Mouse (Mus musculus) testis, postnatal 10 days (tissue): ENCODE measurements around the gene Cinp.

Experiments
- DNase-seq: peaks from one replicate; pipeline ENCODE4 v3.0.0; 2021; ENCODE audit warnings: low spot score

Cinp gene

DNA sequence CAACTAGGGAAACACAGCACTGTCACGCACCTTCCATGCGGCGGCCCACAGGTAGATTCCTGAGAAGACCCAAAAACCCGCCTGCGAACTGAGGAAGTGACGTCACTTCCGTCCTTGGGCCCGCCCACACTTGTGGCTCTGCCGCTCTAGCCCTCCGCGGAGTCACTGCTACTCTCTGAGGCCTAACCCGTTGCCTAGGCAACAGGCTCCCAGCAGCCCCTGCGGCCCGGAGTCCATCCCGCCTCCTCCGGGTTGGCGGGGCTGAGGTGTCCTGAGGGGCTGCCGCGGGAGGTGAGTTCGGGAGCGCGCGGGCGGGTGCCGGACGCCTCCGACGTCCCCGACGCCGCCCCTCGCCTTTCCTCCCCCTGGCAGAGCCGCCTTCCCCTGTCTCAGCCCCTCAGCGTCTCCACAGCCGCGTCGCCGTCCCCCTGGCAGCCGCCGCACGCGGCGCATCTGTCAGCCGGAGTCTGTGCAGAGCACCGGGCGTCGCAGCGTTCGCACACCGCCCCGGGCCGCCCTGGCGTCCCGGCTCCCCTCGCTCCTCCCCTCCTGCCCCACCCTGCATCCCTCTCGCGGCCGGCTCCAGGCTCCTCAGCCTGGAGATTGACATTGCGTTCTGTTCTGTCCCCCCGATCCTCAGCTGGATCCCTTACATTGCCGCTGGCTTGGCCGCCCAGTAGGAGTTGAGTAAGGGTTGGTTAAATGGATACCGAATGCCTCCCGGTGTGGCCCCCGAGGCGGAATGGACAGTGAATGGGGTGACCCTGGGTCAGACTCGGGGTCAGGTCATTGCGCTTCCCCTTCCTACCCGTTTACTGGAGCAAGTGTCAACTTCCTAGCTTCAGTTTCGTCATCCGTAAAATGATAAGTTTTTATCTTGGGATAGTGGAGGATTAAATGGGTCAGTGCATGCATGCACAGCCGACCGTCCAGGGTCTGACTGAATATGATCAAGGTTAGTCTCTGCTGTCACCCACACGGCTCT lies at the start of gene Cinp, which contains the start of gene Tecpr2:
Gene Cinp (minus strand): TSS at position 110 of the 985 bp plus-strand sequence.
Gene Tecpr2 (plus strand): TSS at position 229 of the 985 bp plus-strand sequence.
- peak; percentile 96 for DNase-seq

DNA sequence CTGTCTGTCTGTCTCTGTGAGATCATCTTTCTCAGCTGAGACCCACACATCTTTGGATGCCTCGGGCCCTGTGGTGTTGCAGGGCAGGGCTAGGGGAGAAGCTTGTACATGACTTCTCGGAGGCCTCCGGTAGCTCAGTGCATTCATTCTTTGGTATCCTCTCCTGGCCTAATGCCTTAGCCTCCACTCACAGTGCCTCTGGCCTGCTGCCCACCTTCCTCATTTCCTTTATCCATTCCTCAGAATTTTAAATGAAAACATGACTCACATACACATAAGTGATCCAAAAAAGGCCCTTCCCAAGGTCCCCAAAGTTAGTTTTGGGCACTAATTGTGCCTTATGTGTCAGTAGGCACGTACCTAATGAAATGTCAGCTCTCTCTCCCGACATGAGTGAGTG lies 48.6 kb upstream of the Cinp start:
- DNase-seq: peak; percentile 45

DNA sequence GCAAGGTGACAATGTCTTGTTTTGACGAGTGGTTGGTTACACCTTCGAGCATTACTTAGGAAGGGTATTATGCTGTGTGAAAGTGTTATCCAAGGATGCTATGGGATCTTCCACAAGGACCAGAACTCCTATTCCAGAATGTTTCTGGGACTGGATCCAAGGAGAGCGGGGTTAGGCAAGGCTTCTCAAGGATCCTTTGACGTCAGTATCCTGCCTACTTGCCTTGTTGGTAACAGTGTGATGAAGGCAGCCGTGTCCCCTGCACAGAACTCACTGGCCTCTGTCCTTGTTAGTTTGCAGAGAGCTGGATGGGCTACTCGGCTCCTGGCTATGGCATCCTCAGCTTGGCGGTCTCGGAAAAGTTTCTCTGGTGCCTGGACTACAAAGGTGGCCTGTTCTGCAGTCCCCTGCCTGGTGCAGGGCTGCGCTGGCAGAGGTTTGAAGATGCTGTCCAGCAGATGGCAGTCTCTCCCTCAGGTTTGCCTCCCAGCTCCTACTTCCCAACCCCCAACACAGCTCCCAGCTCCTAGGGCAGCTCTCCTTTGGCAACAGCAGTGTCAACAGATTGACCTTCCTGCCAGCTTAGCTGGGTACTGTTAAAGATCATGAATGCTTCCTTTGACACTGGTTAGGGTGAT lies 47.2 kb upstream of the Cinp start:
- peak; percentile 88 for DNase-seq

DNA sequence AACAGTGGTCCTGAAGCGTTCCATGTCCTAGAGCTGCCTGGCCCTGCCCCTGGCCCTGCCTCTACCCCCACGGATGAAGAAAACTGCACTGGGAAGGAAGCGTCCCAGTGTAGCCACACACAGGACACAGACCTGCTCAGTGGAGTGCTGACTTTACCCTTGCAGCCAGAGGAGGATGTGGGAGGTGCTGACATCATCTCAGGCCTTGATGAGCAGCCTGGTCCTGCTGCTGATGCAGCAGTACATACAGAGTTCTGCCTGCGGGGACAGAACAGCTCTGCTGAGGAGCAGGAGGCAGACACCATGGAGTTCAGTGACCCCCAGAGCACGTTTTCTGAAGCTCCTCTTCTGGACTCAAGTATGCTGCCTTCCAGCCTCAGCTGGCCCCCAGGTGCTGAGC lies 43.9 kb upstream of the Cinp start:
- no peak for DNase-seq

DNA sequence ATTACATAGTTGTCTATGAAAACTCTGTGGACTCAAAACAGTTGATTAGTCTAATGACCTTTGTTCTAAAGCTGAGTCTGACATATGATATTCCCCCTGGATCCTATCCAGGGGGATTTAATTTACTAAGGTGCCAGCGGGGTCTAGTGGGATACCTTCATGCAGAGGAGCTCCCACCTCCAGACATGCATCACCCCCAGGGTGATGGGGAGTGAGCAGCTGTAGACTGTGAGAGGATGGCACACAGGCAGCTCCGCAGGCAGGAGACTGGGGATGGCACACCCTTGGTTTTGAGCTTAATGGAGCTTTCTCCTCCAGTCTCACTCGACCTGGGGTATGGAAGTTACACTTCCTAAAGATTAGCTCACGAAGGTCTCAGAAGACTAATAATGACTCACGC lies 32.6 kb upstream of the Cinp start:
- no peak for DNase-seq

DNA sequence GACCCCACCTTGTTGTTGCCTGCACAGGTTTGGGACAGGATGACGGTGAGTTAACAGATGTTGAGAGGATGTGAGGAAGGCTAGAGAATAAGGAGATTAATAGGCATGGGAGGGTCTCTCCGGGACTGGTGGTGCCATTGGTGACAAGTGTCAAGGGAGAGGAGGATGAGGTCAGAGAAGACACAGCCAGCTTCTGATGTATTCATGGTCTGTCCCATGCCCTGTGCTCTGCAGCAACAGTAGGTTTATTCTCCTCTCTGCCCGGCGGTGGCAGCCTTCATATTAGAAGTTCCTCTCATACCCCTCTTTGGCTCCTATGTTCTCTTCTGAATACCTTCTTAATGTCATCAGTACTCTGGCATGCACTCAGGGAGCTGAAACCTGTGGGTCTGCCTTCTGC lies 31.3 kb upstream of the Cinp start:
- no peak for DNase-seq

DNA sequence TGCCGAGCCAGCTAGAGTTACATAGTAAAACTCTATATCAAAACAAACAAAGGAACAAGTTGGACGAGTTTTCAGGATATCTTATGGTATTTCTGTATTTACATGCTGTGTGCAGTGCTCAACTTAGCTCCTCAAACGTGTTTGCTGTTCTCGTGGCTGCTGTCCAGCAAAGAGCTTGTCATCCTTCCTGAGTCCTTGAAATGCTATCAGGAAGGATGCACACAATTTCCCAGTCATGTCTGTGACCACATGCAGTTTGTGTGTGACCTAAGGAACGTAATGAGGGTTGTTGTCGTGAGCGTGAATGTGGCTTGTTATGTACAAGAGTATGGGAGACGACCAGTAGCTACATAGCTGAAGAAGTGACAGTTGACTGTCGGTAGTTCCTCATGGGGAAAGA lies 26.8 kb upstream of the Cinp start:
- no peak for DNase-seq

DNA sequence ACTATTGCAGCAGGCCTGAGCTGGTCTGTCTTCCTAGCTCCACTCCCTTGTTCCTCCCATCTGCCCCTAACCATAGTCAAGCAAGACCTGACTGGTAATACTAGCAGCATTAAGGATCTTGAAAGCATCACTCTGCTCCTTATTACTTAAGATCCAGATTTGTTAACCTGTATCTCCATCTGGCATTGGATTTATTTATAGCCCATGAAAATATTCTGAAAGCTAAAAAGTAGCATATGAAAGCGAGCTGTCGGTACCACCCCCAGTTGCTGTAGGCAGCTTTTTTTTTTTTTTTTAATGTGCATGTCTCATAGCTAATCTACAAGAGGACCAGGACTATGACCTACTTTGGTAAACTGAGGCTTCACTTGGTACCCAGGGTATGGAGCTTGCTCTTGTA lies 21.0 kb upstream of the Cinp start:
- no peak for DNase-seq

DNA sequence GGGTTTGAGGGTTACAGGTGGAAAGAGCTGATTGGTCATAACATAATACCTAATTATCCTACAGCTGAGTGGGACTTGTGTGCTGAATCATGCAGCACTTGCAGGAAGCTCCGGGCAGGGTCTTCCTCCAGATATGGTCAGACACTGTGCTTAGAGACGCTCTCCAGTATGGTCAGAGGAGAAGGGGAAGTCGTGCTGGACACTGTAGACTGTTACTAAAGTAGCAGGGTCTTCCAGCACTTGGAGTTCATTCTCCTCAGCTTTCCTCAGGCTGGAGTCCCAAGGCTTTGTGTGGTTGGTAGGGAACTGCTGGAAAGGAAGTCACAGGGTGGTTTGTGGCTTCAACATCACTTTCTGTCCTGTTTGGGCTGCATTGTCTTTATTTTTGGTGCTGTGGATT lies 18.9 kb upstream of the Cinp start:
- no peak for DNase-seq

DNA sequence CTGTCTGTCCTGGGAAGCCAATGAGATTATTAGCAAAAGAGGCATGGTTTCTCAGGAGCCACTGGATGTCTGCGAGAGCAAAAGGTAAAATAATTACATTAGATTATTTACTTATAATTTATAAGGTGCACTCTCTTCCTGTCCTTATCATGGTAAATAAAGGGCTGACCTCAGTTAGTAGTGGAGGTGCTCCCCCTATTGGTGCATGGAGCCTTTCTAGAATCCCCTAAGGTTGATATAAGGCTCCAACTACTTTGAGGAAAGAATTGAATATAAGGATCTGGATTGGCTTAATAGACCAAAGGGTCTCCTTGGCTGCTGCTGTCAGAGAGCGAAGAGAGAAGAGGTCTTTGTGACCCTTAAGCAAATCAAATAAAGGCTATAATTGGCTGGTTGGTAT lies 14.6 kb upstream of the Cinp start:
- no peak for DNase-seq

DNA sequence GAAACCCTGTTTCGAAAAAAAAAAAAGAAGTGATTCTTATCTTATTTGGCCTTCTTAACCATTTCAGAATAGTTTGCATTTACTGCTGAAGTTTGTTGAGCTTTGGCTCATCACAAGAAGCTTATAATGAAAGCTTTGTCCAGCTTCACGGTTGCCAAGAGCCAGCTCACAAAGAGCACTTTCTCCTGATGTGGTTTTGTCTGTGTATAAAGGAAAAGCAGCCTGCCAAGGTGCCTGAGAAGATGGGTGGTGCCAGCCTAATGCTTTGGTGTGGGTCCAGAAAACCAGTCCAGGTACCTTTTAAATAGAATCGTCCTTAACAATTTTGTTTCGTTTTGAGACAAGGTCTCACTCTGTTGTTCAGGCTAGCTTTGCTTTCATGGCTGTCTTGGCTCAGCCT lies 13.2 kb upstream of the Cinp start:
- DNase-seq: no peak

DNA sequence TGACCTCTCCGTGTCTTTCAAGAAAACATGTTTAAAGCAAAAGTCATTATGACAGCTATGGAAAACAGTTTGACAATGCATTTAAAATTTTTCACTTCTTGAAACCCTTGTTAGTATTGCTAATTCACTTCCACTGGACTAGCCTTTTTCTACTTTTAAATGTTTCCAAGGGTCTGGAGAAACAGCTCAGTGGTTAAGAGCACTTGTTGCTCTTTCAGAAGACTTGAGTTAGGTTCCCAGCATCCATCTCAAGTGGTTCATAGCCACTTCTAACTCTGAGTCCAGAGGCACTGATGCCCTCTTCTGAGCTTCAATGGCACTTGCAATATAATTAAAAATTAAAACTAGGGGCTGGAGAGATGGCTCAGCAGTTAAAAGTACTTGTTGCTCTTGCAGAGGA lies 2.9 kb upstream of the Cinp start:
- DNase-seq: no peak

DNA sequence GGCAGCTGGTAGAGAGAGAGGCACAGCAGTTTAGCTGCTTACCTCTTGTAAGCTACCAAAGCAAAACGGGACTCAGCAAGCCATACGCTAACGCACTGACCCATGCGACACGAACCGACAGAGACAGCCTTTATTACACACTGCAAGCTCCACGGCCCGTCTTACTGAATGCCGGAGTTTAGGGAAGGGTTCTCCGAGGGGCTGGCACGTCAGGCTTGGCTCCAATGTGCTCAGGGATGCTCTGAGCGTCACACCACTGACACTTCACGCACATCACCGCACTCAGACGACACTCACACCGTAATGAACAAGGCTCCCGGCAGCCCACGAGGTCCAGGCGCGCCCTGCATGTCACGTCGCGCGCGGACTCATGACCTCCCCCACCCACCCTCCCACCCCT lies 339 bp downstream of the Cinp start:
- DNase-seq: no peak

DNA sequence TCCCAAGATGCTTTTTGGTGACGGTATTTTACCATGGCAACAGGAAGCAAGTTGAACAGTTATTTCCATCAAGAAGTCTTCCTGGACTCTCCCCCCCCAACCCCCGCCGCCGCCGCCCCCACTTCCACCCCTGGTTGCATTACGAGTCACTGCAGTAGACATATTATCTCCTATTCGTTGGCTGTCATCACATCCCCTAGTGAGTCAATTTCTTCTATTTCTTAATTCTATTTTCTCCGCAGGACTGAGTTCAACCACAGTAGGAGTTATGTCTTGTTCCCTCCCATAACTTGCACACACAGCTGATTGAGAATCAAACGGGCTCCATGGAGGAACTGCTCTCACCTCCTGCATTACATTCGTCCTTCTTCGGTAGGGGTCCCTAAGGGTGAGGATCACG lies 839 bp downstream of the Cinp start:
- no peak for DNase-seq

DNA sequence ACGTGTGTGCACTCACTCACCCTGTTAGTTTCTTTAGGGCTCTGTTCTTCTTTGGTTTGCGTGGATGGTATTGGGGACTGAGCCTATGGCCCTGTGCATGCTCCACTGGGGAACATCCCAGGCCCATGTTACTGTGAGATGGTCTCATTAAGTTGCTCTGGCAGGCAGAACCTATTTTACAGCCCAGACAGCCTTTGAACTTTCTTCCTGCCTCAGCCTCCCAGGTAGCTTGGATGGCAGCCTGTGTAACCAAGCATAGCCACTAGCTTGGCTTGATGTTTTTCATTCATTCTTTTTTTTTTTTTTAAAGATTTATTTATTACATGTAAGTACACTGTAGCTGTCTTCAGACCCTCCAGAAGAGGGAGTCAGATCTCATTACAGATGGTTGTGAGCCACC lies 3.7 kb downstream of the Cinp start:
- no peak for DNase-seq

DNA sequence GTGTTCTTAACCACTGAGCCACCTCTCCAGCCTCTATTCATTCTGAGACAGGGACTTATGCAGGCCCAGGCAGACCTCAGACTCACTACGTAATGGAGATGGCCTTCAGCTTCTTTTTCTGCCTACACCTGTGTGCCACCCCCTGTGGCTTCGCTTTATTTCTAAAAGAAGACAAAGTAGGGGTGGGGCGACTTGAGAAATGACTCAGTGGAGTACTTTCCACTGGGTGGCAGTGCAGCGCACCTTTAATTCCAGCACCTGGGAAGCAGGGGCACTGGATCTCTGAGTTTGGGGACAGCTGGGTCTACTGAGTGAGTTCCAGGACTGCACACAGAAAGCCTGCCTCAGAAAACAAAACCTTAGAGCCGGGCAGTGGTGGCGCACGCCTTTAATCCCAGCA lies 6.7 kb downstream of the Cinp start:
- DNase-seq: no peak

DNA sequence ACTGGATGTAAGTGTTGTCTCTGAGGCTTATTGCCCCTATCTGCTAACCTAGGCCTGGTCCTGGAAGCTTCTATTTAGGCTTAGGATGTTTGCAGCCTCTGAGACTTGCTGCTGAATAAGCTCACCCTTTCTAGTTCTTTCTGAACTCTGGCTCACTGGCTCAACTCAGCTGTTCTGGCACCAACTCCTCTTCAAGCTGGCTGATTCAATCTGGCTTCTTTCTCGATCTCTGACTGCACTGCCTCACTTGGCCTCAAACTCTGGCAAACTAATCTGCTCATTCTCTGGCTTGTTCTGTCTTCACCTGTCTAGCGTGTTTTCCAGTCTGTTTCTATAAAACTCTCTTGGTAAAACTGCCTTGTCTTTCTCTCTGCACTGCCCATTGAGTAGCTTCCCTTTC lies 13.6 kb downstream of the Cinp start:
- no peak for DNase-seq

DNA sequence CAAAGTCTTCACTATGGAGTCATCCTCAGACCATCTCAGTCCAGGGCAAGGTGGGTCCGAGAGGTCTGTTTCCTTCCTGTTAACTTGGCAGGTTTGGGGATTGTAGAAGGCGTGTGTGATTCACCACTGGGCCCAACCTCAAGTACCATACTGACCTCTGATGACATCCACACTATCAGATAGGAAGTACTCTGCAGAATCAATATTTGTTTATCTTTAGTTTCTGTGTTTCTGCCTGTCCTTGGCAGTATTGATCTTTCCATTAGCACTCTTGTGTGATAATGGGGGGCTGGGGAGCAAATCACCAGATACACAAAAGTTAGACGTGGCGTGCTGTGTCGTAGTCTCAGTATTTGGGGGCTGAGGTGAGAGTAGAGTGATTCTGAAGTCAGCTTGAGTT lies 17.7 kb downstream of the Cinp start:
- no peak for DNase-seq

DNA sequence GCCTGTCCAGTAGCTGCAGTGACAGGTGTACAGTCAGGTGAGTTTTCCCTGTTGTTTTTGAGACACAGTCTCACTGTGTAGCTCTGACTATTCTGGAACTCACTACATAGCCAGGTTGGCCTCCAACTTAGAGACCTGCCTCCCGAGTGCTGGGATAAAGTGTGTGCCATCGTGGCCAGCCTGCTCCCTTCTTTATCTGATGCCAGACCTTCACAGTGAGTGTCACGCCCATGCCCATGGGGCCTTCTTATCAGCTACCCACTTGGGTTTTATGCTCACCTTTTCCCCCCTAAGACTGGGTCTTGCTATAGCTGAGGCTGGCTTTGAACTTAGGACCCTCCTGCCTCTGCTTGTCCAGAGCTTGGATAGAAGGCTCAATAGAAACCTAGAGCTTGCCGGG lies 18.8 kb downstream of the Cinp start:
- DNase-seq: no peak

DNA sequence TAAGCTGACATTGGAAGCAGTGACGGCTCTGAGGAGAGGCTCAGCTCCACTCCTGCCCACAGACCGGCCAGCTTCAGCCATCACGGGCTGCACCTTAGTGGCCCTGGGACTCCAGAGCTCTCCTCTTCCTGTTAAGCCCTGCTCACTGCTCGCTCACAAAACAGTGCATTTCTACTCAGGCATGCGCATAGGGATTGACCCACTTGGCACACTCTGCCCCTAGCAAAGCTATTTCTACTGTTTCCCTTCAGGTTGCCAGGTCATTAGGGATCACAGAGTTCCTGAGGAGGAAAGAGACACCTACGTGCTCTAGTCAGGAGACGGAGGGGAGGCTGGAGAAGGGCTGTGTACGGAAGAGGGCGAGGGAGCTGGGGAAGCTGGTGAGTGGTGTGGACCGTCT lies 23.0 kb downstream of the Cinp start:
- DNase-seq: no peak

DNA sequence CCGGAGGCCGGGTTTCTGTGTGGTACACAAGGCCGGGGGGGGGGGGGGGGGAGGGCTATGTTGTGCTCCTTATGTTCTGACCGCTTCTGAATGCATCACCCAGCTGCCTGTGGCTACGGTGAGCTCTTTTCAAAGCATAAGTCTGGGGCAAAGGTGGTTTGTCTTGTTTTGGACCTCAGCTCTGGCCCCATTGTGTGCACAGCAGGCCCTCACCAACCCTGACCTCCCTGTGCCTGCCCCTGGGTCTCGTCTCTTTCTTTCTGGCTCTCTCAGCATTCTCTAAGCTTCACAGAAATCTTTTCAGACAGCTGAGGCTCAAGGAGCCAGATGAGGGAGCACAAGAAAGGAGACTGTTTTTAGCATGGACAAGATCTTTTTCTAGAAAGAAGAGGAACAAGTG lies 23.4 kb downstream of the Cinp start:
- no peak for DNase-seq

DNA sequence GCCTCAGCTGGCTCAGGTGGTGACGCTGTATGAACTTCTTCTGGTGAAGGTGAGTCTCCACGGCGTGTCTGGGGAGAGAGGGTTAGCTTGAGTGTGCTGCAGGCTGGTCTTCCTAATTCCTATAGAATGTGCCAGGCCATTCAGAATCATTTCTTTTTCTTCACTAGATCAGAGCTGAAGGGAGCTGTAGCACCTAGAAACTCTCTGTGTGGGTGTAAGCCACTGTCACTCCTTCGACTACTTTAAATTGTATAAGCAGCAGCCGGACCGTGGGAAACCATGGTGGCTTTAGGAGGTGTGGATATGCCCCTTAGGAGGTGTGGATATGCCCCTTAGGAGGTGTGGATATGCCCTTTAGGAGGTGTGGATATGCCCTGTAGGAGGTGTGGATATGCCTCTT lies 24.9 kb downstream of the Cinp start:
- DNase-seq: no peak

DNA sequence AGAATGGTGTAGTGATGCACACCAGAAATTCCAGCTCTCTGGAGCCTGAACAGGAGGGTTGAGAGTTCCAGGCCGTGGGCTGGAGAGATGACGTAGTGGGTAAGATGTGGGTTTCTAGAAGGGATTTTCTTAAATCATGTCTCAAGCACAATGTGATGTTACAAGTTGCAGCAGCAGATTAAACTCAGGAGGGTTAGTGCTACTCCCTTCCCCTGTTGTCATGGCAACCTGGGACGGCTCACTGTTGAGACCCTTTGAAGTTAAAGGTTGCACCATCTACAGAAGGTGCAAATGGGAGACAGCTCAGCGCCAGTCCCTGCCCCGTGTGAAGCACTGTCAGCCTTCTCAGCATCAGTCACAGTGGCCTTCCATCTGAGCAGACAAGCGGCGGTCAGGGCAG lies 27.7 kb downstream of the Cinp start:
- DNase-seq: no peak

DNA sequence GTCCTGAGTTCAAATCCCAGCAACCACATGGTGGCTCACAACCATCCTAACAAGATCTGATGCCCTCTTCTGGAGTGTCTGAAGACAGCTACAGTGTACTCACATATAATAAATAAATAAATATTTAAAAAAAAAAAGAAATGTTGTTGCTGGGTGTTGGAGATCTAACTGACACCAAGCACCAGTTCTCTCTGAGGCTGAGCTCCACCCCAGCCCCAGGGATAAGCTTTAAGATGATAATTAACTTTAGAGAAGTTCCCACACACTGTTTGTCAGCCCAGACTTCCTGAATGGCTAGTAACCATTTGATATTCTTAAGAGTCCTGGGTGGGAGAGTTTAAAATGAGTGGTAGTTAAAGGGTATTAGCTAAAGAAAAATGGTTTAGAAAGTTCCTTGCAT lies 28.7 kb downstream of the Cinp start:
- DNase-seq: no peak
